Mouse (Mus musculus) embryo, embryonic 9.5 days (tissue): ENCODE measurements at regions not wholly inside any gene's neighbourhood (a gene's known extent, or its start where the extent isn't known, plus 50 kb on each side); places are given as distances from the start of the nearest gene placed in this dataset.
A peak's percentile ranks its signal among the peaks of the same experiment; 100 is the strongest.

ENCODE experiments used
- DNase-seq: peaks from one replicate; pipeline ENCODE4 v3.0.0-alpha.2; 2017; ENCODE audit errors: extremely low spot score

DNA sequence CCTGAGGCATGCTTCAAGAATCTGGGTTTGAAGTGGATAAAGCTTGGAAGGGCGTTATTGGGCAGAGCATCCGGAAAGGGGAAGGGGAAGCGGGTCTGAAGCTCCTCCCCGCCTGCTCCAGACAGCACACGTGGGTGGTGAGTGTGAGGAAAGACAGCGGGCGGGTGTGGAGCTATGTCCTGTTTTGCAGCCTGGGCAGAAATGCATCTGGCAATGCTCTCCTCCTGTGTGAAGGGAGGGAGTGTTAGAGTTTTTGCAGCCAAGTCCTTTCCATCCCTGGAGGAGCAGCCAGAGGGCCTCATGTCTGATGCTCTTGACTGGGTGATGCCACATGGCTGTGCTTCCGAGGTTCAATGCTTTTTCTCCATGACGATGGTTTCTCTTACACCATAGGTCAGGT is 73.4 kb upstream of the Fndc3a start:
- DNase-seq = no peak

DNA sequence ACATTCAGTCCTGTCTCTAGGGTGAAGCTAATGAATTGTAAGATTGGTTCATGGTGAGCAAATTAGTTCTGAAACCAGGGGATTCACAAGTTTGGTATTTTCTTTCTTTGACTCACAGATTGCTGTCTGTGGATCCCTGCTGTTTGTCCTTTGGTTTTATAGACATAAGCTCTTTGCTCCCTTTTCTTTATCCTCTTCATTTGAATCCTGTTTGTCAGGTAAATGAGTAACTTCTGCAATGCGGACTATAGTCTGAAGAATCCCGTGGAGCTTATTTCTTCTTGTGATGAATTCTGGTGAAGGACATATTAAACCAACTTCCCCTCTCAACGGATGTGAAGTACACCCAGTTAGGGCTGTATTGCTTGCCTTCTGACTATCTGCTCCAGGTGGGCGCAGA is 69.6 kb upstream of the Fndc3a start:
- DNase-seq = no peak

DNA sequence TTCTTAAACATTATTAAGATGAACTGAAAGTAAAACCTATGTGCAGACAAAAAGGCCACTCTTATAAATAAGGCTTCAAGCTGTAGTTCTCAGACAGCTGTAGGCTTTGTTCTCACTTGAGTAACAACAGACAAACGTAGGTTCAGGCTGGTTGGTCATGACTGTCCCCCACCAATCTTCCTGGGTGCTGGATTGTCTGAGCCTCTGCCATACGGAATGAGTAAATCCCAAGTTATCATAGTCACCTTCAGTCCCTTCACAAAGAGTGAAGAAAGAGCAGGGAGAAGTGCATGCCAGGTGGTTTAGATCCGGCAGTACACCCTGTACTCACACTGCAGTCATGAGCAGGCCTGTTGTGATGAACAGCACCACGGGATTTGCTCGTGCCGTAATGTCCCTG is 69.0 kb upstream of the Fndc3a start:
- no peak for DNase-seq

DNA sequence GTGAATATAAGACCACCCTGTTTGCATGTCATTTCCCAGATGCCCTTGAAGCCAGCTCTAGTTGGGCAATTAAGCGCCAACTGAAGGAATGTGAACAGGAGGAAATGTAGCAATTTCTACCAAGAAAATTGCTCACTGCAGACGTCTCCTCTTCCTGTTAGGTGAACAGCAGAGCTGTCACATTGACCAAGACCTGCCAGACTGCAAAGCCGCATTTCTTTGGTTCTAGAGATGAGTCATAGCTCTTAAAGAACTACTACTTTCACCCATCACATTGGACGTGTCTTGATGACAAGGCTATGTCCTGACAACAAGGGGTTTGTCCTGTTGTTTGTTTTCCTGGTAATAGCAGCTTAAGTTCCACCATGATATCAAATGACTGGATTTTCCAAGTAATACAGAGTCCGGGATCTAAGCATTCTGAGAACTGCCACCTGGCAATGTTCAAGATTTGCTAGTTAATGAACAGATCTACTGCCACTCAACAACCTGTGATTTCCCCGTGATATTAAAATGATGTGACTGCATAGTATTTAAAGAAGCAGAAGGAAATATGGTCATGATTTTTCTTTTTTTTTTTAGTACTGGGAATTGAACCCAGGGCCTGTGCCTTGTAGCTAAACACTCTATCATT is 68.2 kb upstream of the Fndc3a start:
- DNase-seq = no peak

DNA sequence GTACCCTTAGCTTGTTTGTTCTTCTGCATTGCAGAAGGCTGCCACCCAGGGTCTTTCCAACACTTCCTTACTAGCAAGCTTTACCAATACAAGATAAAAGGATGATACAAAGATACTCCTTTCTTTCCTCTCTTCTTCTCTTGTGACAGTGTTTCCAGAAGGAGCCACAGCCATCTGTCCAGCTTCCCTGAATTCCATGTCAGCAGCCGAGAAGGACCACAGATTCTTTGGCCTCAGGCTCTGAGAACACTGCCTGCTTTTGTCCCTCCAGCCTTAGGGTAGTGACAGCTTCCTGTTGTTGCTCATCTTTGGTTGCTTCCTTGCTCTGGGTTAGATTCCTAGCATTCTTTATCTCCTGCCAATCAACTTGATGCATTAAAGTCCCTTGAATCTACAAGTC is 60.4 kb upstream of the Fndc3a start:
- peak; percentile 9 for DNase-seq

DNA sequence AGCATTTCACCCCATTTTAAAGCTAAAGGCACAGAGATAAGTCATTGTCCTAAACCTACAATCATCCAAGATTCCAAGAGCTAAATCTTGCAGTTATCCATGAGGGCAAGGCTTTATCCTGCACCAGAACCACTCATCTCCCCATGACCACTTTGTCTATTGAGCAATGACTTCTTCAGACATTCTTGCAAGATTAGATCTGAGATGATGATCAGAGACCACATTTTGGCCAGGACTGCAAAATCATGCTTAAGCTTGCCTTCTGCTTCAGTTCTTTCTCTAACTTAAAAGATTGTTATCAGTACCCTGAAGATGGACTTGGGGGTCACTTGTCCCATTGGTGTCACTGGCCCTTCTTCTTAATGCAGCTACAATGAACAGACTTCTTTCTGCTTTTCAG is 50.3 kb upstream of the Fndc3a start:
- no peak for DNase-seq
